Mouse (Mus musculus) olfactory bulb, adult 2 months (tissue): ENCODE measurements around the gene Ube2l6.

Experiments used
- CTCF ChIP-seq: fragments of 200-500 bp; IDR thresholded peaks from 2 replicates; pipeline ENCODE4 v1.5.1; 2012; ENCODE audit warnings: low read depth, mild to moderate bottlenecking, low read length, moderate library complexity; ENCODE audit not compliant: insufficient read depth
- POLR2A ChIP-seq: fragments of 200-500 bp; IDR thresholded peaks from 2 replicates; pipeline ENCODE4 v1.6.1; 2012; ENCODE audit warnings: mild to moderate bottlenecking, low read depth, low read length, moderate library complexity; ENCODE audit not compliant: insufficient read depth

DNA sequence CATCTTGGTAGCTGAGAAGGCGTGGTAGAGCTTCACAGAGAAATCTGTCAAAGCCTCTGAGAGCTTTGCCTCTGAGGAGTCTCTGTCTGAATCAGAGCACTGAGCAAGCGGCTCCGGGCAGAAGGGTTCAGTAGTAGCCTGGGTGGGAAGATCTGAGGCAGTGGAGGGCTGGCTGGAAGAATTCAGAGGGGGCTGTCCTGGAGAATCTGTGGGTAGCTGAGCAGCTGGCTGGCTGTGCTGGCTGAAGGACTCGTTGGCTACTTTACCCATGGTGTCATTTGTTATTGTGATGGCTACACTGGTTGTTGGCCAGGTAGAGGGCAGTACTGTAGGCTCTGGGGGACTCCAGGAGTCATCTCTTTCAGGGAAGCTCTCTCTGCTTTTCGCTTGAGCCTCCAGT is 25.4 kb upstream of the Ube2l6 start:
- TF ChIP-seq CTCF (no peak), POLR2A (no peak)
